Mouse (Mus musculus) gastrocnemius, postnatal 4 days (tissue): Measurements from ENCODE around the gene Bub1b. TPM values are rescaled to one million over a fixed set of nuclear protein-coding genes. Genes with fewer than 3 reads are reported as not detected.

Experiments
- DNase-seq, 2 experiments: peaks; one replicate each; pipeline ENCODE4 v3.0.0; 2021 to 2022; ENCODE audit warnings: low spot score in 2 of 2, mixed read lengths in 2 of 2
- total RNA-seq, 2 experiments: library from RNA; stranded (reverse); gene quantifications; 2 replicates each; pipeline ENCODE4 v1.2.3; 2021

Bub1b gene
- total RNA-seq, 2 experiments from 2014 or later: 21.1 to 23.3 TPM

DNA sequence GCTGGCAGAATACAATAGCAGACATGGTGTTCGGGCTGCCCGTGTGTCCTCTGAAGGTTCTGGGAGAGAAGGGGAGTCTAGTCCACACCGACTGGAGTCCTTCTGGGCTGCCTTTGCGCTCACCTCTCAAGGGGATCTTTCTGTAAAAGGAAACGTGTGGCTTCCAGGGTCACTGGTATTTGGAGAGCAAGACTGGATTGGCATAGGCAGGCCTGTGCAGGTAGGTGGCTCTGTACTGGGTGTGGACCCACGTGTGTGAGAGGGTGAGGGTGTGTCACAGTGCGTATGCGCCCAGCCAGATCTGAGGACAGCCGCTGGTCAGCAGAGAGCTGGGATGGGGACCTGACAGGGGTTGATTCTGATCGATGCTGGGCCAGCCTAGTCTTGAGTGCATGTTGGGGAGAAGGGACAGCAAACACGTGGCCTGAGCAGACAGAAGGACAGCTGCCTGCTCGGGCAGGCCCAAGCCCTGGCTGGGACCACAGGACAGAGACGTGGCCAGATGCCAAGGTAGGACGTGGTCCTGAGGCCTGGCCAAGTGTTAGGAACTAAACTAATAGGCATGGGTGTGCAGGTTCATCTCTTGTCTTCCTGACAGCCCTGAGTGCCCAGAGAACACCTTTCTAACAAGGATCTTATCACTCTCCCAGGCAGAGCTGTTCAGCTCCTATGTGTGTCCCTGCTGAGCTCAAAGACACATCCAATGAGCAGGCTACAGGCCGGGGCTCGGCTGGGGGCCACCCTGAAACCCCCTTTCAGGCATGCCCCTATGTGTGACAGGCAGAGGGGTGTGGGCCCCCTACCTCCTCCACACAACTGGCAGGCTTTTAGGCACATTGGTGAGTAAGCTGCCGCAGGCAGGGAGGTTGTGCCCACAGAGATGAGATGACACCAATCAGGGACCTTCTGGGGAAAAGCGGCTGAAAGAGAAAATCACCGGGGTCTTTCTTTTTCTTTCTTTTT is 66.1 kb downstream of the Bub1b start:
- no peak for DNase-seq

DNA sequence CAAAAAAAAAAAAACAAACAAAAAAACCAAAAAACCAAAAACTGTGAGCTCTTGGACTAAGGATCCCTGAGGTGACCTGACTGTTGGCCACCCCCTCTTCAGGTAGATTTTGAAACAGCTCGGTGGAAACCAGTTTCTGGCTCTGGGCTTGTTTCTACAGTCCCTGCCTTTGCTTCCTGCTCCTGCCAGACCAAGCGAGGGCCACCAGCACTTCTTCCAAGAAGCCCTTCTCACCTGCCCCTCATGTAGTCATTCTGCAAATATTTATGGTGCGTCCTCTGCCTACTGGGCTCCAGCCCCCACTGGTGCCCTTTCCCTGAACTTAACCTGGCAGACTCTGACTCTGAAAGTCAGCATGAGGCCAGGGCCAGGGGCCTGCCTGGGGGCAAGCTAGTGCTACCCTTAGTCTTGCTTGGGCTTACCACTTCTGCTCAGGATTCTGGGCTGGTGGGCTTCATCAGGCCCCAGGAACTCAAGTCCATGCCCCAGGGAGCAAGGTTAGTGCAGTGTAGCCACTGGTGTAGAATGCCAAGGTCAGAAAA is 67.0 kb downstream of the Bub1b start:
- DNase-seq: no peak

DNA sequence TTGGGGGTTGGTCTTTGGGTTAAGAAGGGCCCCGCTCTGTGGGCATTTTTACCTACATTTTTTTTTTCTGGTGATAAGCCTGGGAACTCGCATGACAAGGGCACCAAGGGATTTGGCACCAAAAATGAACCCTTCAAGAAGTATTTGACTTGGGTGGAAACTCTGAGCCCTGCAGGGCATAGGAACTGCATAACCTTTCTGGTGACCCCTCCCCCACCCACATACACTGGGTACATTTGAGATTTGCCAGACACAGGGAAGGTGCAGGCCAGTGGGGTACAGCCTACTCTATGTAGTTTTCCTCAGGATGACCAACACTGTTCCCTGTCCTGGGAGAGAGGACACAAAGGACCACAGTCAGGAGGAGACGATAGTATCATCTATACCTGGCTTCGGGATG is 67.6 kb downstream of the Bub1b start:
- DNase-seq: no peak

GRCm38 (mm10) chr2:118667181-118667580 is 69.2 kb downstream of the Bub1b start:
- no peak for DNase-seq

- DNase-seq: no peak
Measured at GRCm38 (mm10) chr2:118669245-118669644, 71.2 kb downstream of the Bub1b start.

DNA sequence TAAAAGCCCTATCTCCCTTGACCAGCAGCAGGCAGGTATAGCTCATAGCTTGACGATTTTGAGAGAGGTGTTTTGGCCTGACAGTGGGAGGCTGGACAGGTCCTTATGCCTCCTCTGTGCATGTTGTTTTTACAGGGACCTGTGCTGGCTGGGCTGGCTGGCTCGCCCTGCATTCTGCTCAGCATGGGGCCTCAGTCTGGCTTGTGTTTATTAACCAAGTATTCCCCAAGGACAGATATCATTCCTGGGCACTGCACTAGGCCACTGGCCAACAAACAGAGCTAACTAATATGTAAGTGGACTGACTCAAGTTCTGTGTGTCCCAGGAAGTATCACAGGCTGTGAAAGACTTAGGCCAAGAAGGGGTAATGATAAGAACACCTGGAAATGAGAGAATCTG is 71.8 kb downstream of the Bub1b start:
- DNase-seq: no peak

DNA sequence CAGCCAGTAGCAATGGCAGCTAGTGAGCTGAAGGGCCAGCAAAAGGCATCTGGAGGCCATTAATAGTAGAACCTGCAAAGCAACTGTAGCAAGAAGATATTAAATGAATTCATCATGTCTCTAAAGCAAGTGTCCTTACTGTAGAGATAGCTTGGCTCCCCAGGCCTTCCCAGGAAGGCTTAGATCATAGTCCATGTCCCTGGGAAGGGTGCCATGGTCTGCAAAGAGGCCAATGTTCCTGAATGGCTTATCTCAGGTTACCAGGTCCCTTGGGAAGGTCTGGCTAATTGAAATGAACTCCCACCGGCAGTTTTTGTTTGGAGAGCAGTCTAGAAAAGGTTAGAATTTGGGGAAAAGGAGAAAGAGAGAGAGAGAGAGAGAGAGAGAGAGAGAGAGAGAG is 73.7 kb downstream of the Bub1b start:
- no peak for DNase-seq

DNA sequence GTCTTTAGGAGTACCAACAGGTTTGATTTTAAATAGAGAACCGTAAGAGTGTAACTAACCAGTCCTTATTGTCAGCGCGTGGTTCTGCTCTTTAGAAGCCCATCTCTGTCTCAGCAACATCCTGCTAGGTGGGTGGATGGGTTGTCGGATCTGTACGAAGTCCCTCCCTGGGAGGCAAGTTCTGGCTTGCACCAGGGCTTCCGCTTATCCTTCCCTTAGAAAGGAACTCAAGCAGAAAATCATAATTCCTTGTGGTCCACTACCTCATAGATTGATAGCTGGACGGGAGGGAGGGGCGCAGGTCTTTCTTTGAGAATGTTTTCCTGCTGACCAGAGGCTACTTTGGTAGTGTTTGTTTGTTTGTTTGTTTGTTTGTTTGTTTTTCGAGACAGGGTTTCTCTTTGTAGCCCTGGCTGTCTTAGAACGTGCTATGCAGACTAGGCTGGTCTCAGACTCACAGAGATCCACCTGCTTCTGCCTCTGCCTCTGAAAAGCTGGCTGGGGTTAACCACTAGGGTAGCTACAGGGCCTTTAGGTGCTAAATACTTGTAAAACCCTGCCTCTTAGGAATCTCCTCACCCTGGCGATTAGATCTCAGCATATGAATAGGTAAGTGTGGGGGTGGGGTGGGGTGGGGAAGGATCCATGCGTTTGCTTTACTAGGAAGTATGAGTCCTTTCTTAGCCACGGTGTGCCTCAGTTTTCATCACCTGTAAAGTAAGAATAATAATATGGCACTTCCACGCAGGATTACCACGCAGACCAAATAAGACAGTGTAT is 75.9 kb downstream of the Bub1b start:
- no peak for DNase-seq

- no peak for DNase-seq
Measured at GRCm38 (mm10) chr2:118674500-118674899, 76.5 kb downstream of the Bub1b start.

DNA sequence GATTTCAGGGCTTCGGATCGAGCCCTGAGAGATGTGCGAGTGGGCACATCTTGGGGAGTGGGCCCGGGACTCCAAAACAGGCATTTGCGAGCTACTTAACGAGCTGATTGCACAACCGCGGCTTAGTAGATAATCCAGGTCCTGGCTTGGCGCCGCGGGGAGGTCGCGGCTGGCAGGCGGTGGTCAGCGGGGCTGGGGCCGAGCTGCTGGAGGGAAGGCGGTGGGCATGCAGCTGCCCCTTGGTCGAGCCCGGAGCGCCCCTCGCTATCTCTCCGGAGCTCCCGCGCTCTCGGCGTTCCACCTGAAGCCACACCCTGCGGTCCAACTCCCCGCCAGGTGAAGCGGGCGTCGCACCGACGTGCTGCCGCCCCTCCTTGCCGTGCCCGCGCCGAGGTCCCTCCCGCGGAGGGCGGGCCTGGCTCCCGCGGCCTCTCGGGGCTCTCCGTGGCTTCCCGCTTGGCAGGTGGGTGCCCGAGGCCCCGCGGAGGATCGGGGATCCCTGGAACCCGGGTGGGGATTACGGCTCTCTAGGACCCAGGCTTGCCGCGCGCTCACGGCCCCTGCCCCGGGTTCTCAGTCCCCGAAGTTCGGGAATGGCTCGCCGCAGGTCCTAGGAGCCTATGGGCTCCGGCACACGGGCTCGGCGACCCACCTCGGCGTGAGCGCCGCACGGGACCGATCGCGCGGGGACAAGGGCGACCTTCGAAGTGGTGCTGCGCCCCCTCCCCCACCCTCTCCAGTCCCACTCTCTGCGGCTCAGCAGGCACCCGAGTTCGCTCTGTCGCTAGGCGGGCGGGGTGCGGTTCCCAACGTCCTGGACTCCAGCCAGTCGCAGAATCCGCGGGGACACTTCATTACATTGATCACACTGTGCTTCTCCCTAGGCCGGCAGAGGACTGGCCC is 79.1 kb downstream of the Bub1b start:
- DNase-seq: no peak

GRCm38 (mm10) chr2:118677817-118678216 is 79.8 kb downstream of the Bub1b start:
- DNase-seq: no peak

- no peak for DNase-seq
Measured at GRCm38 (mm10) chr2:118679577-118679976, 81.6 kb downstream of the Bub1b start.

DNA sequence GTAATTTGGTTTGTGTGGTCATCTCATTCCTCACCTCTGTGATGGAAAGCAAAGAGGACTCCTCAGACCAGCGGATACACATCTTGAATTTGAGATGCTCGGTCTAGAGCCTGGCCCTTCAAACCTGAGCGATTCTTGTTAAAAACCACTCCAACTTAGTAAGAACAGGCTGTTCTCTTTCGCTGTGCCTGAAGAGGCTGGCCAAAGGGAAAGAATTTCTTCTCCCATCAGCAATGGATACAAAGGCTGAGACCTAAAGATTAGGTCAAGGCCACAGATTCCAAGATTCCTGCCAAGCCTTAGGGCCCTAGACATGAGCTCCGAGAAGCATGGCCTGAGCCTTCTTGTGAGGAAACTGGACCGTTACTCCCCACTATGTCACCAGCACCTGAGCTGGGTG is 82.9 kb downstream of the Bub1b start:
- DNase-seq: no peak

DNA sequence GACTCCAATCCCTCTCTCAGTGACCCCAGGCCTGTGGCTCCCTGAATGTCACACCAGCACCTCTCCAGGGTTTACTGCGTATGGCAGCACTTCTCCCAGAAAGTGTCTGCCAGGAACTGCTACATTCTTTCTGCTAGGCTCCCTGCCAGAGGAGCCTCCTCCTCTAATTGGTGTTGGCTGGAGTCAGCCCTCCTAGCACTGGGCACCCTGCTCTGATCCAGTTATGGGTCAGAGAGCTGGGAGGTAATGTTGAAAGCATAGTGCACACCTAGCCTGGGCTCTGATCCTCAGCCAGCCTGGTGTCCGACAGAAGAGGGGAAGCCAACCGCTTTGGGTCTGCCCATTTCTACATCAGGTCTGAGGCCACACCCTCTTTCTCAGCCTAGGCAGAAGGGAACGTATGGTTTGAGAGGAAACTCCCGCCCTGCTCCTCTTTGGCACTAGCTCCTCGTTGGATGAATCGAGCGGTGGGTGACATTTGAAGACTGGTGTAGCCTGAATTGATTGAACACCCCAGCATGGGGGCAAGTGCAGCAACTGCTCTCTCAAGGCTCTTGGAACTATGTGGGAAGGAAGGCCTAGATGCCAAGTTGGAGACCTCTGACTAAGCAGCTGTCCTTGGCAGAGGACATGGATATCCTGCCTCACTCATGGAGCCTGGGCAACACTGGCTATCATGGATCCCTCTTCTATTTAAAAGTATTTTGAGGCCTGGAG is 84.7 kb downstream of the Bub1b start:
- DNase-seq: no peak

- no peak for DNase-seq
Measured at GRCm38 (mm10) chr2:118685088-118685487, 87.1 kb downstream of the Bub1b start.

DNA sequence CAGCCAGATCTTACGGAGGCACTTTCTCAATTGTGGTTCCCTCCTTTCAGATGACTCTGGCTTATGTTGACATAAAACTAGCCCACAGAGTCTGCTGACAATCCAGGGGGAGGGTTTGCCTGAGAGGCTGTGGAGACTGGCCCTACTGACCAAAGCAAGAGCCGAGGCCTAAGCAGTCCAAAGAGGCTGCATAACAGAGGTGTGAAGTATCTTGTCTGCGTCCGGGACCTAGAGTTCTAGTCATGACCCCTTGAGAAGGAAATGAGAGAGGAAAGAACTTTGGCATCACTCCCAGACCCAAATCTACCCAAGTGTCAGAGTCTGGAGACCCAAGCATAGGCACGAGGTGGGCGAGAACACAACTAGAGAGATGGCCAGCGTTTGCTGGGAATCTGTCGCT is 88.7 kb downstream of the Bub1b start:
- no peak for DNase-seq

GRCm38 (mm10) chr2:118687791-118688190 is 89.8 kb downstream of the Bub1b start:
- no peak for DNase-seq

DNA sequence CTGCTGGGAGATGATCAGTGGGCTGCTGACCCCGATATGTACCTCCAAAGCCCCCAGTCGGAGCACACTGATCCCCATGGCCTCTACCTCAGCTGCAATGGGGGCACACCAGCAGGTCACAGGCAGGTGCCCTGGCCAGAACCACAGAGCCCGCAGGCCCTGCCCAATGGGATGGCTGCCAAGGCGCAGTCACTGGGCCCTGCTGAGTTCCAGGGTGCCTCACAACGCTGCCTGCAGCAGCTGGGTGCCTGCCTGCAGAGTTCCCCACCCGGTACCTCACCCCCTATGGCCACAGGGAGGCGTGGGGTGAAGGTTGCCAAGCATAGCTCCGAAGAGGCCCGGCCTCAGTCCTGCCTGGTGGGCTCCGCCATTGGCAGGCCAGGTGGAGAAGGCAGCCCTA is 91.9 kb downstream of the Bub1b start:
- no peak for DNase-seq
